17 mouse cellular contexts compared by ENCODE assay signal in the genomic region with DNA sequence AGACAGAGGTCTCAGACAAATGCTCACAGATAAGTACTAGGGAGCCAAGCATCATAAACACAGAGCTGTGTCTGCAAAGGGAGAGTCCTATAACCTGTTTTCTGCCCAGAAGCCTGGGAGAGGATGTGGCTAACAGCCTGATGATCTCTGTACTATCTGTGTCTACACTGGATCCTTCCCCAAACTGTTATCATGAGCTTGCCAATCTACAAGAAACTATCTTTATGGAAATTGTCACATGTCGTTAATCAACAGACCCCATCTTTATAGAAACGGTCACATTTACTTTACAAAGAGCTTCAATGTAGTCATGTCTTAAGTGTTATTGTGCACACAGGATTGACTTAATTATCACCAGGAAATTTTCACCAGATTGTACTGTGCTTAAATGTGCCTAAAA.
"Had no signal": no experiment of that assay in that cellular context is flagged by ENCODE, and none has a peak within 500 bp of the region (broad histone marks: within the 10 kb centered on the region; RNA-seq: fewer than 3 reads in every experiment).

No protein-coding gene starts in this region.

- H3K27ac ChIP-seq: midbrain, embryonic 10.5 days; midbrain, embryonic 12.5 days; neural tube, embryonic 13.5 days; neural tube, embryonic 15.5 days; stomach, embryonic 15.5 days; stomach, postnatal 0 days had no signal

- DNase-seq: lung, adult 2 months; lung, postnatal 4 days; midbrain, embryonic 14.5 days; right cerebral cortex, postnatal 14 days; thymus, adult 2 months; thymus, postnatal 25 days; thymus, postnatal 4 days had no signal

- H3K27me3 ChIP-seq: lung, embryonic 15.5 days; stomach, embryonic 15.5 days had no signal

- H3K9ac ChIP-seq: lung, embryonic 15.5 days; midbrain, embryonic 12.5 days; neural tube, embryonic 13.5 days; neural tube, embryonic 15.5 days; stomach, embryonic 15.5 days had no signal

- H3K4me3 ChIP-seq: lung, embryonic 15.5 days; midbrain, embryonic 10.5 days; midbrain, embryonic 12.5 days; myocyte; neural tube, embryonic 13.5 days; neural tube, embryonic 15.5 days; stomach, embryonic 15.5 days had no signal

- H3K9me3 ChIP-seq: lung, embryonic 15.5 days; midbrain, embryonic 12.5 days; neural tube, embryonic 15.5 days; stomach, embryonic 15.5 days had no signal

- ATAC-seq: lung, postnatal 0 days; midbrain, embryonic 16.5 days had no signal

- H3K4me2 ChIP-seq: lung, embryonic 15.5 days; midbrain, embryonic 12.5 days; neural tube, embryonic 13.5 days; neural tube, embryonic 15.5 days; stomach, embryonic 15.5 days had no signal

- H3K36me3 ChIP-seq: lung, embryonic 15.5 days; midbrain, embryonic 10.5 days; midbrain, embryonic 12.5 days; neural tube, embryonic 13.5 days; neural tube, embryonic 15.5 days; stomach, embryonic 15.5 days had no signal
